Mouse (Mus musculus): ENCODE measurements around the gene Fgfr2.

DNA sequence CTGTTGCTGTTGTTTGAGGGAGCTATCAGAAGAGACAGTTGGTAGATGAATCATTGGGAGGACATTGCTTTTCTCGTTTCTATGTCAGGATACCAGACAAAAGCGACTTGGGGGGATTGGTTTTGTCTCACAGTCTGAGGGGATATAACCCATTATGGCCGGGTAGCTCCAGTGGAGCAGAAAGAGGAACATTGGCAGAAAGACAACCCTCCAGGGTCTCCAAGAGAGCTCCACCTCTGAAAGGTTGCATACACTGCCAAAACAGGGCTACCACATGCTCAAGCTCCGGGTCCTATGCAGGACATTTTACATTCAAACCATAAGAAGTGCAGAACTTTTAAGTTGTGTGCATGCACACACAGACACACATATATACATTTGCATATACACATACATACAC is 1517.7 kb downstream of the Fgfr2 start:
- TF ChIP-seq CTCF (IDR thresholded peaks at IDR 0.05; ENCODE audit: borderline replicate concordance, insufficient read depth, low read length) (no peak), POLR2A (IDR thresholded peaks at IDR 0.05; ENCODE audit: low read depth, low read length) (no peak)
